Mouse (Mus musculus): ENCODE data around the gene Josd1. TPM values are rescaled to one million over a fixed set of nuclear protein-coding genes. Genes with fewer than 3 reads are reported as not detected.
A peak's percentile ranks its signal among the peaks of the same experiment; 100 is the strongest.

The Josd1 gene
- polyA plus RNA-seq, 1 experiment from 2014 or later, result 13.9 TPM

DNA sequence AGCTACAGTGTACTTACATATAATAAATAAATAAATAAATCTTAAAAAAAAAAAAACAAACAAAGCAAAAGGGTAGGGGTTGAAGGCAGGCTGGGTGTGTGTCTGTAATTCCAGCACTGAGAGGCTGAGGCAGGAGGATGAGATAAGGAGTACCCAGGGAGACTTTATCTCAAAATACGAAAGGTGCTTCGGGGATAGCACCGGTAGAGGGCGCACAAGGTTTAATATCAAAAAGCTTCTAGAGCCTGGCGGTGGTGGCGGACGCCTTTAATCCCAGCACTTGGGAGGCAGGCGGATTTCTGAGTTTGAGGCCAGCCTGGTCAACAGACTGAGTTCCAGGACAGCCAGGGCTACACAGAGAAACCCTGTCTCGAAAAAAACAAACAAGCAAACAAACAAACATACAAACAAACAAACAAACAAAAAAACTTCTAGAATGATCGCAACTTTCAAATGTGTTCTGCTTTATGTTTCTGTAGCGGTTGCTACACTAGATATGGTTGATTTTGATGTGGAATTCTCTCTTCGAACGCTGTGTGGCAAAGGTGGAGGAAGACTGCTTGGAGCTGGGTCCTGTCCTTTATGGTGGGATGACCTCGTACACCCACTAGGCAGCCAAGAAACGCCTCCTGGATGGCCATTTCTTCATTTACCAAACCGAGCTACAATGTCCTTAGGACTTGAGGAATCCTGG lies 29.7 kb downstream of the Josd1 start:
- WGBS, result 2% methylated on average over 16 of the region's 16 CpGs
- Histone ChIP-seq H3K27me3 (replicated peaks; ENCODE audit: insufficient read depth, low read length) (no peaks in the 10 kb centered on the region), H3K27ac (ENCODE audit: low read length) (peak overlapping the region; percentile 97), H3K9ac (replicated peaks; ENCODE audit: low read depth) (peak overlapping the region; percentile 84), H3K4me1 (ENCODE audit: insufficient read depth, low read depth, low read length) (peaks cover 4% of the 10 kb centered on the region; the same call in 1 of the 2 replicates), H3K4me2 (replicated peaks; ENCODE audit: low read depth, low read length) (peak overlapping the region; percentile 88), H3K36me3 (ENCODE audit: insufficient read depth, low read length) (no peaks in the 10 kb centered on the region), H3K4me3 (ENCODE audit: low read depth, low read length) (peak overlapping the region; percentile 65), H3K9me3 (ENCODE audit: low read length) (no peaks in the 10 kb centered on the region)
- peak; percentile 85 for DNase-seq (ENCODE audit: low spot score)
- TF ChIP-seq EP300 (IDR thresholded peaks at IDR 0.05), result peak; percentile 25; the same call in 1 of the 2 replicates
- peak; percentile 69 for TF ChIP-seq CTCF (IDR thresholded peaks at IDR 0.05)
- ATAC-seq, result peak; percentile 38

GRCm38 (mm10) chr15:79656451-79656850 lies 31.3 kb downstream of the Josd1 start:
- no peak for ATAC-seq
- H3K27ac ChIP-seq (ENCODE audit: low read length), result no peak overlapping the region
- peaks cover 4% of the 10 kb centered on the region; the same call in 1 of the 2 replicates for H3K4me1 ChIP-seq (ENCODE audit: insufficient read depth, low read depth, low read length)
- DNase-seq (ENCODE audit: low spot score), result no peak
- no peak overlapping the region for H3K9ac ChIP-seq (replicated peaks; ENCODE audit: low read depth)
- 88% methylated on average over 14 of the region's 14 CpGs for WGBS
- H3K9me3 ChIP-seq (ENCODE audit: low read length), result no peaks in the 10 kb centered on the region
- H3K27me3 ChIP-seq (replicated peaks; ENCODE audit: insufficient read depth, low read length), result no peaks in the 10 kb centered on the region
- H3K36me3 ChIP-seq (ENCODE audit: insufficient read depth, low read length), result no peaks in the 10 kb centered on the region
- no peak overlapping the region for H3K4me3 ChIP-seq (ENCODE audit: low read depth, low read length)
- TF ChIP-seq CTCF (IDR thresholded peaks at IDR 0.05) (no peak), EP300 (IDR thresholded peaks at IDR 0.05) (no peak)
- H3K4me2 ChIP-seq (replicated peaks; ENCODE audit: low read depth, low read length), result no peak overlapping the region

DNA sequence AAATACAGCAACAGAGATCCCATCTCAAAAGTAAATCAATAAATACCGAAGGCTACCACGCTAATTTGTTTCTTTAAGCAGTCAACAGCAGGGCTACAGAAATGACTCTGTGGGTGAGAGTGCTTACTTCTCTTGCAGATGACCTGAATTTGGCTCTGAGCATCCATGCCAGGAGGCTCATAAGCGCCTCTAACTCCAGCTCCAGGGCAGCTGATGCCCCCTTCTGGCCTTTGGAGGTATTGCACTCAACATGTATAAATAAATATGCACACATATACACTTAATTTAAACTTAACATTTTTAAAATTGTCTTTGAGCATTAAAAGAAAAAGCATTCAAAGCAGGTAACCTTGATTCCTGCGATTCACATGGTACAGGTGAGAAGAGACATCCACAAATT lies 36.2 kb downstream of the Josd1 start:
- no peak for DNase-seq (ENCODE audit: low spot score)
- Histone ChIP-seq H3K4me3 (ENCODE audit: low read depth, low read length) (no peak overlapping the region), H3K36me3 (ENCODE audit: insufficient read depth, low read length) (0 out of 2 replicates have a peak, but pooled peaks cover 3% of the 10 kb centered on the region), H3K9ac (replicated peaks; ENCODE audit: low read depth) (no peak overlapping the region), H3K27me3 (replicated peaks; ENCODE audit: insufficient read depth, low read length) (no peaks in the 10 kb centered on the region), H3K9me3 (ENCODE audit: low read length) (no peaks in the 10 kb centered on the region), H3K27ac (ENCODE audit: low read length) (no peak overlapping the region), H3K4me1 (ENCODE audit: insufficient read depth, low read depth, low read length) (no peaks in the 10 kb centered on the region), H3K4me2 (replicated peaks; ENCODE audit: low read depth, low read length) (no peak overlapping the region)
- WGBS, result 75% methylated on average over 4 of the region's 4 CpGs
- no peak for ATAC-seq
- TF ChIP-seq CTCF (IDR thresholded peaks at IDR 0.05), result peak; percentile 57
- TF ChIP-seq EP300 (IDR thresholded peaks at IDR 0.05), result no peak

GRCm38 (mm10) chr15:79650569-79650968 lies 37.1 kb downstream of the Josd1 start:
- no peak overlapping the region for H3K27ac ChIP-seq (ENCODE audit: low read length)
- TF ChIP-seq EP300 (IDR thresholded peaks at IDR 0.05), result no peak
- TF ChIP-seq CTCF (IDR thresholded peaks at IDR 0.05), result peak; percentile 74
- ATAC-seq, result peak; percentile 28
- 0 out of 2 replicates have a peak, but pooled peaks cover 3% of the 10 kb centered on the region for H3K36me3 ChIP-seq (ENCODE audit: insufficient read depth, low read length)
- no peak overlapping the region for H3K4me3 ChIP-seq (ENCODE audit: low read depth, low read length)
- no peak overlapping the region for H3K9ac ChIP-seq (replicated peaks; ENCODE audit: low read depth)
- peak; percentile 32 for DNase-seq (ENCODE audit: low spot score)
- H3K4me2 ChIP-seq (replicated peaks; ENCODE audit: low read depth, low read length), result no peak overlapping the region
- no peaks in the 10 kb centered on the region for H3K9me3 ChIP-seq (ENCODE audit: low read length)
- no peaks in the 10 kb centered on the region for H3K4me1 ChIP-seq (ENCODE audit: insufficient read depth, low read depth, low read length)
- H3K27me3 ChIP-seq (replicated peaks; ENCODE audit: insufficient read depth, low read length), result no peaks in the 10 kb centered on the region

DNA sequence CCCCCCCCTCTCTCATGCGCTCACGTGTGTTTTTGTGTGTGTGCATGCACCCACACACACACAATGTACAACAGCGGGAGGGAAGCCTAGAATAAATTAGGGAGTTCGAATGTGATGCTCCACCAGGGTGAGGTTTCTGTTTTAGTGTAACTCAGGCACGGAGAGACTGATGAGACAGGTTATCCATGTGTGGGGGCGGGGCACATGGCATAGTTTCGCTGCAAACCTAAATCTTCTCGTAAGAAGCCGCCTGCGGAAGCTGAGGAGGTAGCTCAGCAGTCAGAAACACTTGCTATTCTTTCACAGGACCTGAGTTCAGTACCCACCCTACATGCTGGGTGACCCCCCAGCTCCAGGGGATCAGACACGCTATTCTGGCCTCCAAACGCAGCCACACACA lies 39.6 kb downstream of the Josd1 start:
- no peak for DNase-seq (ENCODE audit: low spot score)
- H3K27ac ChIP-seq (ENCODE audit: low read length), result no peak overlapping the region
- no peak overlapping the region for H3K4me3 ChIP-seq (ENCODE audit: low read depth, low read length)
- no peaks in the 10 kb centered on the region for H3K4me1 ChIP-seq (ENCODE audit: insufficient read depth, low read depth, low read length)
- H3K36me3 ChIP-seq (ENCODE audit: insufficient read depth, low read length), result 0 out of 2 replicates have a peak, but pooled peaks cover 3% of the 10 kb centered on the region
- no peaks in the 10 kb centered on the region for H3K27me3 ChIP-seq (replicated peaks; ENCODE audit: insufficient read depth, low read length)
- no peaks in the 10 kb centered on the region for H3K9me3 ChIP-seq (ENCODE audit: low read length)
- H3K9ac ChIP-seq (replicated peaks; ENCODE audit: low read depth), result no peak overlapping the region
- 87% methylated on average over 12 of the region's 12 CpGs for WGBS
- no peak overlapping the region for H3K4me2 ChIP-seq (replicated peaks; ENCODE audit: low read depth, low read length)
- no peak for ATAC-seq
- no peak for TF ChIP-seq CTCF (IDR thresholded peaks at IDR 0.05)
- TF ChIP-seq EP300 (IDR thresholded peaks at IDR 0.05), result no peak

GRCm38 (mm10) chr15:79645483-79645882 lies 42.2 kb downstream of the Josd1 start:
- H3K9me3 ChIP-seq (ENCODE audit: low read length), result no peaks in the 10 kb centered on the region
- DNase-seq (ENCODE audit: low spot score), result no peak
- no peak overlapping the region for H3K27ac ChIP-seq (ENCODE audit: low read length)
- H3K4me2 ChIP-seq (replicated peaks; ENCODE audit: low read depth, low read length), result no peak overlapping the region
- WGBS, result 69% methylated on average over 2 of the region's 2 CpGs
- TF ChIP-seq EP300 (IDR thresholded peaks at IDR 0.05) (no peak), CTCF (IDR thresholded peaks at IDR 0.05) (no peak)
- H3K9ac ChIP-seq (replicated peaks; ENCODE audit: low read depth), result no peak overlapping the region
- no peaks in the 10 kb centered on the region for H3K4me1 ChIP-seq (ENCODE audit: insufficient read depth, low read depth, low read length)
- ATAC-seq, result no peak
- H3K27me3 ChIP-seq (replicated peaks; ENCODE audit: insufficient read depth, low read length), result no peaks in the 10 kb centered on the region
- H3K4me3 ChIP-seq (ENCODE audit: low read depth, low read length), result no peak overlapping the region
- 0 out of 2 replicates have a peak, but pooled peaks cover 3% of the 10 kb centered on the region for H3K36me3 ChIP-seq (ENCODE audit: insufficient read depth, low read length)

Measured in lung, postnatal 0 days (tissue).